Mouse (Mus musculus): ENCODE data around the gene Rapgef4. TPM values are rescaled to one million over a fixed set of nuclear protein-coding genes. Genes with fewer than 3 reads are reported as not detected.

Rapgef4 gene
- total RNA-seq, 1 experiment, result 3.4 TPM

DNA sequence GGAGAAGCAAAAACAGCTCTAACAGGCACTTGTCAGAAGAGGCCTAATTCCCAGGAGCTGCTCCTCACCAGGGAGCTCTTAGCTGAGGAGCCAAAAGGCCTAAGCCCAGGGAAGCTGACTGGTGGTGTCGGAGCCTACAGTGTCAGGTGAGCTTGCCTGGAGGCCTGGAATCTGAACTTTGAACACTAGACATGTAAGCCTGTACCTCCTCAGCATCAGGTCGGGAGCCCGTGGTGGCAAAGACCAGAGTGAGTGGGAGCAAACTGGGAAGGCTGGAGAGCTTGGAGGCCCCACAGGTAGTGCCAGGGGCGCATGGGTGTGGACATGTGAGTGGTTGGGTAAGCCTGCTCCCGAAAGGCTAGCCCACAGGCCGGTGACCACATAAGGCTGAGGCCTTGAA is 266.8 kb downstream of the Rapgef4 start:
- in situ Hi-C loops (cut with MboI; ENCODE audit: low sequenced_read_pairs in 2 of 2, unreplicated experiment in 2 of 2), result loop anchor here in 1 of 2 experiments (25.0 kb wide), 1 partner anchor 1039 kb away; no protein-coding TSS in a partner anchor

DNA sequence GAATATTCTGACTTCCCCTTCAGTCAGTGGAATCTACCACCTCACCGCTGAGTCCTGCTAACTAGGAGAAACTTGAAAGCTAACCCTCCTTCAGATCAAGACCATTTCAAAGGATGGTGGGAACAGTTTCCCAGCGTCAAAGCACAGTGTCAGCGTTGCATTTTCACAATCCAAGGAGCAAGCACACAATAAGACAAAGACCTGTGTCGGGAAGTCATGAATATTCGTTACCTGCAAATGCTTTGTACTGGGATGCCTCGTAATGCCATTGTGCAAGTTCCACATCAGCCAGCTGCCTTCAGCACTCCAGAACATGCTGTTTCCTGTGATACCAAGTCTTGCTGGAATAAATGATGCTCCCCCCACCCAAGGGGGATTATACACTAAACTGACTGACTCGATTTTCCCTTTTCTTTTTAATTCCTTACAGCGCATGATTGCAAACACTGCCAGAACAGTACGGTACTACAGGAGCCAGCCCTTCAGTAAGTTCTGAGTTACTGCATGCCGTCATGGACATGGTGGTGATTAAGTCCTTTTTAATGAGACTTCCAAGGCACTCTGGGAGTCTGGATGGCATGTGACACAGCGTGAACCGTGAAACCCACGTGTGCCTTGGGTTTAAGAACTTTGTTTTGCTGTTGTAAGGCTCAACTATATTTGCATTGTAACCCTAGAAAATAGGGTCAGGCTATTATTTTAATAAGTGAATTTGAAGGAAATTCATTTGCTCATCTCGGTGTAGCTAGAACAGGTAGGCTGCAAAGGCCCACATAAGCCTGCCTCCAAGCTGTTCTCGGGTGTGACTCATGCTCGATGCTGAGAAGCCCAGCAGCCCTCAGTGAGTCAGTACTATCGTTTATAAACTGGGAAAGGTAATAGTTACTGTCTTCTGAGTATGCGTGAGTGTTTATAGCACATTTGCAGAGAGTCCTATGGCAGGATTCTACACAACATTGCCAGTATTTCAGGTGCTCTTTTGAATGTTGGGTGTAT is 271.8 kb downstream of the Rapgef4 start:
- TF ChIP-seq ZNF384 (IDR thresholded peaks at IDR 0.05; ENCODE audit: low read depth, low read length), result no peak
- no peak for TF ChIP-seq ZC3H11A (IDR thresholded peaks at IDR 0.05; ENCODE audit: borderline replicate concordance, low read depth, low read length)
- TF ChIP-seq CHD2 (IDR thresholded peaks at IDR 0.05; ENCODE audit: low read depth, low read length), result no peak
- TF ChIP-seq HCFC1 (IDR thresholded peaks at IDR 0.05; ENCODE audit: borderline replicate concordance, insufficient read depth, low read length), result no peak
- TF ChIP-seq MAFK (IDR thresholded peaks at IDR 0.05; ENCODE audit: insufficient read depth, low read depth, low read length), result no peak
- no peak for DNase-seq (ENCODE audit: low read depth, low spot score)
- no peak overlapping the region for H3K9ac ChIP-seq (ENCODE audit: insufficient read depth, low read depth, low read length, poor library complexity, severe bottlenecking)
- no peaks in the 10 kb centered on the region for H3K9me3 ChIP-seq (ENCODE audit: control insufficient read depth, insufficient read depth, low read depth, low read length)
- H3K36me3 ChIP-seq (ENCODE audit: control insufficient read depth, insufficient read depth, low read length, poor library complexity, severe bottlenecking), result no peaks in the 10 kb centered on the region
- H3K27ac ChIP-seq (ENCODE audit: insufficient read depth, low read depth, low read length, poor library complexity, severe bottlenecking), result no peak overlapping the region
- peaks cover 0 to 6% of the 10 kb centered on the region in 2 experiments; a peak in 2 of 4 replicates for H3K4me1 ChIP-seq (ENCODE audit: control insufficient read depth in 2 of 2, insufficient read depth in 2 of 2, low read length in 2 of 2, poor library complexity in 1 of 2)
- H3K4me3 ChIP-seq (ENCODE audit: insufficient read depth in 1 of 2, low read depth in 1 of 2, low read length in 2 of 2, poor library complexity in 1 of 2, severe bottlenecking in 1 of 2), result no peak overlapping the region
- in situ Hi-C loops (cut with MboI; ENCODE audit: low sequenced_read_pairs in 2 of 2, unreplicated experiment in 2 of 2), result no loop called here

More for the DNA sequence above, 266.8 kb downstream of the Rapgef4 start:
- Histone ChIP-seq H3K4me3 (ENCODE audit: insufficient read depth in 1 of 2, low read depth in 1 of 2, low read length in 2 of 2, poor library complexity in 1 of 2, severe bottlenecking in 1 of 2) (no peak overlapping the region), H3K4me1 (ENCODE audit: control insufficient read depth in 2 of 2, insufficient read depth in 2 of 2, low read length in 2 of 2, poor library complexity in 1 of 2) (peaks cover 0 to 5% of the 10 kb centered on the region in 2 experiments; a peak in 2 of 4 replicates), H3K36me3 (ENCODE audit: control insufficient read depth, insufficient read depth, low read length, poor library complexity, severe bottlenecking) (no peaks in the 10 kb centered on the region), H3K9ac (ENCODE audit: insufficient read depth, low read depth, low read length, poor library complexity, severe bottlenecking) (no peak overlapping the region), H3K27ac (ENCODE audit: insufficient read depth, low read depth, low read length, poor library complexity, severe bottlenecking) (no peak overlapping the region), H3K9me3 (ENCODE audit: control insufficient read depth, insufficient read depth, low read depth, low read length) (no peaks in the 10 kb centered on the region)
- no peak for TF ChIP-seq HCFC1 (IDR thresholded peaks at IDR 0.05; ENCODE audit: borderline replicate concordance, insufficient read depth, low read length)
- no peak for TF ChIP-seq ZNF384 (IDR thresholded peaks at IDR 0.05; ENCODE audit: low read depth, low read length)
- TF ChIP-seq CHD2 (IDR thresholded peaks at IDR 0.05; ENCODE audit: low read depth, low read length), result no peak
- TF ChIP-seq MAFK (IDR thresholded peaks at IDR 0.05; ENCODE audit: insufficient read depth, low read depth, low read length), result no peak
- TF ChIP-seq ZC3H11A (IDR thresholded peaks at IDR 0.05; ENCODE audit: borderline replicate concordance, low read depth, low read length), result no peak
- no peak for DNase-seq (ENCODE audit: low read depth, low spot score)

DNA sequence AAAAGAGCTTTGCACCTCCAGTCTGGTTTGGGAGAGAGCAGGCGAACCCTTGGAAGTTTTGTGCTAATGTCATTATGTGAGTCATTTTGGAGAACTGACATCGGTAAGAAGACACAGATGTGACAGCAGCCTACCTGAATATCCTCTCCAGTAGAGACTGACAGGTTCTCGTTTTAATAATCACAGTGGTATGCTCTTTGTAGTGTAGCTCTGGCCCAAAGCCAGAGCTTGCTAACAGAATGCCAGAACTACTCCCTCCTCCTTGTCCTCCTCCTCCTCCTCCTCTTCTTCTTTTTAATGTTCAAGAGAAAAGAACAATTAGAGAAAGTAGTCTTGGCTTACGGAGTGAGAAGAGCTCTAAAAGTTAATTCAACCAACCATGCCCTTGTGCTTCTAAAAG is 272.8 kb downstream of the Rapgef4 start:
- H3K9me3 ChIP-seq (ENCODE audit: control insufficient read depth, insufficient read depth, low read depth, low read length), result no peaks in the 10 kb centered on the region
- in situ Hi-C loops (cut with MboI; ENCODE audit: low sequenced_read_pairs in 2 of 2, unreplicated experiment in 2 of 2), result no loop called here
- no peak overlapping the region for H3K9ac ChIP-seq (ENCODE audit: insufficient read depth, low read depth, low read length, poor library complexity, severe bottlenecking)
- H3K4me1 ChIP-seq (ENCODE audit: control insufficient read depth in 2 of 2, insufficient read depth in 2 of 2, low read length in 2 of 2, poor library complexity in 1 of 2), result peaks cover 0 to 6% of the 10 kb centered on the region in 2 experiments; a peak in 2 of 4 replicates
- H3K27ac ChIP-seq (ENCODE audit: insufficient read depth, low read depth, low read length, poor library complexity, severe bottlenecking), result no peak overlapping the region
- H3K36me3 ChIP-seq (ENCODE audit: control insufficient read depth, insufficient read depth, low read length, poor library complexity, severe bottlenecking), result no peaks in the 10 kb centered on the region
- H3K4me3 ChIP-seq (ENCODE audit: insufficient read depth in 1 of 2, low read depth in 1 of 2, low read length in 2 of 2, poor library complexity in 1 of 2, severe bottlenecking in 1 of 2), result no peak overlapping the region
- no peak for TF ChIP-seq HCFC1 (IDR thresholded peaks at IDR 0.05; ENCODE audit: borderline replicate concordance, insufficient read depth, low read length)
- TF ChIP-seq CHD2 (IDR thresholded peaks at IDR 0.05; ENCODE audit: low read depth, low read length), result no peak
- TF ChIP-seq ZC3H11A (IDR thresholded peaks at IDR 0.05; ENCODE audit: borderline replicate concordance, low read depth, low read length), result no peak
- no peak for TF ChIP-seq ZNF384 (IDR thresholded peaks at IDR 0.05; ENCODE audit: low read depth, low read length)
- no peak for TF ChIP-seq MAFK (IDR thresholded peaks at IDR 0.05; ENCODE audit: insufficient read depth, low read depth, low read length)
- DNase-seq (ENCODE audit: low read depth, low spot score), result no peak

DNA sequence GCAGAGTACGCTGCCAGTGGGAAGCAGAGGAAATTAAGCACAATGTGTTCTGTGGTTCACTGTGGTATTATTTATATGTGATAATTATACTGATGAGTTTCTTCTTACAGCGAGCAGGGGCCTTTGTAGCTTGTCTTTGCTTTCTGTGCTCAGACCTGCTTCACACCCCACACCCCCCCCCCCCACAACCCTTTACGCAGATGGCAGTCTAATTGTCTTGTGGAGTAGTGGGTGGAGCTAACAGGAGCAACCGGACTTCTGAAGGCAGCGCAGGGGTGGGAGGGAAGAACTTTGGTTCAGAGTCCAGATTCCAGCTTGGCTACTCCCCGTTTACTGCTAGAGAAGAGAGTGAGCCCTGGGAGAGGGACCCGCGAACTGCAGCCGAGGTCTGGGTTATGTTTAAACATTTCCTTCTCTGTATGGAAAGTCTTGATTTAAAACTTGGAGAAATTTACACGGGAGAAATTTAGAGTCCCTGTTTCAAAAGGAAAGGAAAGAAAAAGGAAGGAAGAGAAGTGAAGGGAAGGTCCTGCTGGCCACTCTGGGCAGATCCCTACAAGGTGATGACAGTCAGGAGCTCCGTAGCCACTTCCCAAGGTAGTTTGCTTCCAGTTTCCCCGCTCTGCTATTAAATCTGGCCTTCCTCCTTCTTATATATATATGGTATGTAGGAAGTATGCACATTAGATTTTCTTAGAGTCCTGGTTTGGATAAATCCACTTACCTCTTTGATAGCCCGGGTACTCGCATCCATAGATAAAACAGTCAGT is 274.0 kb downstream of the Rapgef4 start:
- H3K4me1 ChIP-seq (ENCODE audit: control insufficient read depth in 2 of 2, insufficient read depth in 2 of 2, low read length in 2 of 2, poor library complexity in 1 of 2), result peaks cover 0 to 6% of the 10 kb centered on the region in 2 experiments; a peak in 2 of 4 replicates
- no peaks in the 10 kb centered on the region for H3K9me3 ChIP-seq (ENCODE audit: control insufficient read depth, insufficient read depth, low read depth, low read length)
- H3K9ac ChIP-seq (ENCODE audit: insufficient read depth, low read depth, low read length, poor library complexity, severe bottlenecking), result no peak overlapping the region
- in situ Hi-C loops (cut with MboI; ENCODE audit: low sequenced_read_pairs in 2 of 2, unreplicated experiment in 2 of 2), result no loop called here
- DNase-seq (ENCODE audit: low read depth, low spot score), result peak; percentile 40
- H3K36me3 ChIP-seq (ENCODE audit: control insufficient read depth, insufficient read depth, low read length, poor library complexity, severe bottlenecking), result no peaks in the 10 kb centered on the region
- H3K4me3 ChIP-seq (ENCODE audit: insufficient read depth in 1 of 2, low read depth in 1 of 2, low read length in 2 of 2, poor library complexity in 1 of 2, severe bottlenecking in 1 of 2), result no peak overlapping the region
- TF ChIP-seq MAFK (IDR thresholded peaks at IDR 0.05; ENCODE audit: insufficient read depth, low read depth, low read length) (no peak), ZC3H11A (IDR thresholded peaks at IDR 0.05; ENCODE audit: borderline replicate concordance, low read depth, low read length) (no peak), ZNF384 (IDR thresholded peaks at IDR 0.05; ENCODE audit: low read depth, low read length) (no peak), HCFC1 (IDR thresholded peaks at IDR 0.05; ENCODE audit: borderline replicate concordance, insufficient read depth, low read length) (no peak), CHD2 (IDR thresholded peaks at IDR 0.05; ENCODE audit: low read depth, low read length) (no peak)
- no peak overlapping the region for H3K27ac ChIP-seq (ENCODE audit: insufficient read depth, low read depth, low read length, poor library complexity, severe bottlenecking)

Data from ES-E14 (cell line).